Mouse (Mus musculus): ENCODE data around the gene Spop. TPM values are rescaled to one million over a fixed set of nuclear protein-coding genes. Genes with fewer than 3 reads are reported as not detected.

The Spop gene
- total and polyA plus RNA-seq, 3 experiments: 69.3 to 170 (median 155) TPM

- Histone ChIP-seq H3K27me3 (ENCODE audit: control insufficient read depth, insufficient read depth, low read length) (no peaks in the 10 kb centered on the region), H3K4me3 (peak overlapping the region; percentile 90), H3K79me2 (replicated peaks; ENCODE audit: control insufficient read depth, insufficient read depth, low read length) (no peaks in the 10 kb centered on the region), H3K4me1 (ENCODE audit: control insufficient read depth, insufficient read depth, low read length) (peaks cover 6% of the 10 kb centered on the region), H3K36me3 (ENCODE audit: control insufficient read depth, insufficient read depth, low read length) (peaks cover 5% of the 10 kb centered on the region), H3K9ac (ENCODE audit: low read depth, low read length) (peak overlapping the region; percentile 97), H3K27ac (peak overlapping the region; percentile 99)
- TF ChIP-seq EP300 (IDR thresholded peaks at IDR 0.05; ENCODE audit: insufficient read depth, low read depth, low read length) (0 out of 2 replicates have a peak, but pooled peaks have one; percentile 2), CTCF (IDR thresholded peaks at IDR 0.05) (no peak), POLR2A (IDR thresholded peaks at IDR 0.05; ENCODE audit: insufficient read depth, low read depth, low read length) (no peak; the same call in 1 of the 2 replicates)
- intact Hi-C loops (cut with DNase I): loop anchor here (1.0 to 5.0 kb wide), 4 partner anchors 48 to 136 kb away; partner anchors contain the start of genes Fam117a and Kat7
- DNase-seq: no peak
- WGBS: 2% methylated on average over 14 of the region's 14 CpGs
Measured at GRCm38 (mm10) chr11:95384973-95385320, 28.9 kb upstream of the Spop start.

GRCm38 (mm10) chr11:95387354-95387753 is 26.5 kb upstream of the Spop start:
- Histone ChIP-seq H3K27me3 (ENCODE audit: control insufficient read depth, insufficient read depth, low read length) (no peaks in the 10 kb centered on the region), H3K79me2 (replicated peaks; ENCODE audit: control insufficient read depth, insufficient read depth, low read length) (no peaks in the 10 kb centered on the region), H3K27ac (no peak overlapping the region), H3K4me1 (ENCODE audit: control insufficient read depth, insufficient read depth, low read length) (peaks cover 6% of the 10 kb centered on the region), H3K9ac (ENCODE audit: low read depth, low read length) (no peak overlapping the region), H3K36me3 (ENCODE audit: control insufficient read depth, insufficient read depth, low read length) (peaks cover 11% of the 10 kb centered on the region), H3K4me3 (no peak overlapping the region)
- no peak for DNase-seq
- intact Hi-C loops (cut with DNase I): no loop called here
- 57% methylated on average over 7 of the region's 7 CpGs for WGBS
- TF ChIP-seq POLR2A (IDR thresholded peaks at IDR 0.05; ENCODE audit: insufficient read depth, low read depth, low read length) (no peak), EP300 (IDR thresholded peaks at IDR 0.05; ENCODE audit: insufficient read depth, low read depth, low read length) (no peak), CTCF (IDR thresholded peaks at IDR 0.05) (no peak)

GRCm38 (mm10) chr11:95389006-95389405 is 24.9 kb upstream of the Spop start:
- intact Hi-C loops (cut with DNase I): no loop called here
- peaks cover 11% of the 10 kb centered on the region for H3K36me3 ChIP-seq (ENCODE audit: control insufficient read depth, insufficient read depth, low read length)
- no peak for DNase-seq

GRCm38 (mm10) chr11:95390420-95390819 is 23.5 kb upstream of the Spop start:
- H3K36me3 ChIP-seq (ENCODE audit: control insufficient read depth, insufficient read depth, low read length): peaks cover 10% of the 10 kb centered on the region
- no peak overlapping the region for H3K27ac ChIP-seq
- TF ChIP-seq EP300 (IDR thresholded peaks at IDR 0.05; ENCODE audit: insufficient read depth, low read depth, low read length) (no peak), CTCF (IDR thresholded peaks at IDR 0.05) (no peak), POLR2A (IDR thresholded peaks at IDR 0.05; ENCODE audit: insufficient read depth, low read depth, low read length) (no peak)
- no peaks in the 10 kb centered on the region for H3K27me3 ChIP-seq (ENCODE audit: control insufficient read depth, insufficient read depth, low read length)
- no peak for DNase-seq
- H3K4me3 ChIP-seq: no peak overlapping the region
- no peaks in the 10 kb centered on the region for H3K79me2 ChIP-seq (replicated peaks; ENCODE audit: control insufficient read depth, insufficient read depth, low read length)
- WGBS: 92% methylated on average over 6 of the region's 6 CpGs
- peaks cover 3% of the 10 kb centered on the region for H3K4me1 ChIP-seq (ENCODE audit: control insufficient read depth, insufficient read depth, low read length)
- no peak overlapping the region for H3K9ac ChIP-seq (ENCODE audit: low read depth, low read length)
- intact Hi-C loops (cut with DNase I): loop anchor here (10.0 kb wide), 1 partner anchor 276 kb away; no protein-coding TSS in a partner anchor

More at GRCm38 (mm10) chr11:95389006-95389405, 24.9 kb upstream of the Spop start:
- Histone ChIP-seq H3K79me2 (replicated peaks; ENCODE audit: control insufficient read depth, insufficient read depth, low read length) (no peaks in the 10 kb centered on the region), H3K4me3 (no peak overlapping the region), H3K9ac (ENCODE audit: low read depth, low read length) (no peak overlapping the region), H3K4me1 (ENCODE audit: control insufficient read depth, insufficient read depth, low read length) (peaks cover 3% of the 10 kb centered on the region), H3K27me3 (ENCODE audit: control insufficient read depth, insufficient read depth, low read length) (no peaks in the 10 kb centered on the region), H3K27ac (no peak overlapping the region)
- 73% methylated on average over 3 of the region's 3 CpGs for WGBS
- TF ChIP-seq CTCF (IDR thresholded peaks at IDR 0.05): peak; percentile 74
- TF ChIP-seq EP300 (IDR thresholded peaks at IDR 0.05; ENCODE audit: insufficient read depth, low read depth, low read length): 0 out of 2 replicates have a peak, but pooled peaks have one; percentile 44
- no peak for TF ChIP-seq POLR2A (IDR thresholded peaks at IDR 0.05; ENCODE audit: insufficient read depth, low read depth, low read length)

GRCm38 (mm10) chr11:95391201-95391600 is 22.7 kb upstream of the Spop start:
- no peaks in the 10 kb centered on the region for H3K79me2 ChIP-seq (replicated peaks; ENCODE audit: control insufficient read depth, insufficient read depth, low read length)
- no peaks in the 10 kb centered on the region for H3K27me3 ChIP-seq (ENCODE audit: control insufficient read depth, insufficient read depth, low read length)
- intact Hi-C loops (cut with DNase I): loop anchor here (10.0 kb wide), 1 partner anchor 276 kb away; no protein-coding TSS in a partner anchor
- no peak for DNase-seq
- no peak overlapping the region for H3K9ac ChIP-seq (ENCODE audit: low read depth, low read length)
- H3K4me1 ChIP-seq (ENCODE audit: control insufficient read depth, insufficient read depth, low read length): peaks cover 3% of the 10 kb centered on the region
- peaks cover 6% of the 10 kb centered on the region for H3K36me3 ChIP-seq (ENCODE audit: control insufficient read depth, insufficient read depth, low read length)
- TF ChIP-seq EP300 (IDR thresholded peaks at IDR 0.05; ENCODE audit: insufficient read depth, low read depth, low read length): no peak
- TF ChIP-seq CTCF (IDR thresholded peaks at IDR 0.05): no peak
- no peak for TF ChIP-seq POLR2A (IDR thresholded peaks at IDR 0.05; ENCODE audit: insufficient read depth, low read depth, low read length)
- no peak overlapping the region for H3K27ac ChIP-seq
- WGBS: 53% methylated on average over 4 of the region's 4 CpGs
- H3K4me3 ChIP-seq: no peak overlapping the region

GRCm38 (mm10) chr11:95391743-95392142 is 22.1 kb upstream of the Spop start:
- Histone ChIP-seq H3K27me3 (ENCODE audit: control insufficient read depth, insufficient read depth, low read length) (no peaks in the 10 kb centered on the region), H3K4me3 (no peak overlapping the region), H3K36me3 (ENCODE audit: control insufficient read depth, insufficient read depth, low read length) (peaks cover 6% of the 10 kb centered on the region), H3K4me1 (ENCODE audit: control insufficient read depth, insufficient read depth, low read length) (peaks cover 2% of the 10 kb centered on the region), H3K9ac (ENCODE audit: low read depth, low read length) (no peak overlapping the region), H3K79me2 (replicated peaks; ENCODE audit: control insufficient read depth, insufficient read depth, low read length) (no peaks in the 10 kb centered on the region), H3K27ac (peak overlapping the region; percentile 34)
- WGBS: 52% methylated on average over 5 of the region's 5 CpGs
- DNase-seq: no peak
- intact Hi-C loops (cut with DNase I): loop anchor here (10.0 kb wide), 1 partner anchor 277 kb away; no protein-coding TSS in a partner anchor
- TF ChIP-seq CTCF (IDR thresholded peaks at IDR 0.05): no peak
- TF ChIP-seq POLR2A (IDR thresholded peaks at IDR 0.05; ENCODE audit: insufficient read depth, low read depth, low read length): no peak
- no peak for TF ChIP-seq EP300 (IDR thresholded peaks at IDR 0.05; ENCODE audit: insufficient read depth, low read depth, low read length)

Measured in heart, adult 2 months (tissue).